Mouse (Mus musculus) monocyte, adult 2 months (primary cell): ENCODE measurements around the gene Pafah1b2.

ENCODE experiments used
- DNase-seq, 2 experiments: peaks; one replicate each; pipeline ENCODE4 v3.0.0; 2022; ENCODE audit warnings: low spot score in 2 of 2, low read depth in 1 of 2

Pafah1b2 gene

GRCm38 (mm10) chr9:45983676-45984408 is 28.6 kb downstream of the Pafah1b2 start:
- no peak for DNase-seq

DNA sequence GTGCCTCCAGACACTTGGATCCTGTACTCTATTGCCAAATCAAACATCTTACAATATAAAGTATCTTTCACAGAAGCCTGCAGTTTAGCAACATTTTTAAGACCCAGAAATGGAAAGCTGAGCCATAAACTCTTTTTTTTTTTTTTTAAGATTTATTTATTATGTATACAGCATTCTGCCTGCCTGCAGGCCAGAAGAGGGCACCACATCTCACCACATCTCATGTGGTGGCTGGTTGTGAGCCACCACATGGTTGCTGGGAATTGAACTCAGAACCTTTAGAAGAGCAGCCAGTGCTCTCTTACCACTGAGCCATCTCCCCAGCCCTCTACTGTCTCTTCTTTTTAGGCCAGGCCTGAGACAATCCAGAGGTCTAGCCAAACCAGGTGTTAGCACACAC is 31.2 kb downstream of the Pafah1b2 start:
- DNase-seq, result no peak

DNA sequence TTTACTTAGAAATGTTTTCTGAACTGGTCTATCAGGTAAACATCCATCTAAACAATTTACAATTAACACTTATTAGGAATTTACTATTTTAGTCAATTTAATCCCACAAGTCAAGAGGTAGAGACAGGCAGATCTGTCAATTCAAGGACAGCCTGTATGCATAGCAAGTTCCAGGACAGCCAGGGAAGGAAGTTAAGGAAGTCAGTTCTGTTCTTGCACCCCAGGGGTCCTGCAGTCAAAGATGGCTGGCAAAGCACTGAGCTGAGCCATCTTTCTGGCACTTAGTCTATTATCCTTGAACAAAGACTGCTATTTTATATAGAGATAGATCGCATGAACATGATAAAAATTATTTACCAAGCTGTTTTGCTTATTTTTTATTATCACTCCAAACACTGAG is 31.9 kb downstream of the Pafah1b2 start:
- no peak for DNase-seq

GRCm38 (mm10) chr9:45979778-45980177 is 32.7 kb downstream of the Pafah1b2 start:
- DNase-seq, result no peak

DNA sequence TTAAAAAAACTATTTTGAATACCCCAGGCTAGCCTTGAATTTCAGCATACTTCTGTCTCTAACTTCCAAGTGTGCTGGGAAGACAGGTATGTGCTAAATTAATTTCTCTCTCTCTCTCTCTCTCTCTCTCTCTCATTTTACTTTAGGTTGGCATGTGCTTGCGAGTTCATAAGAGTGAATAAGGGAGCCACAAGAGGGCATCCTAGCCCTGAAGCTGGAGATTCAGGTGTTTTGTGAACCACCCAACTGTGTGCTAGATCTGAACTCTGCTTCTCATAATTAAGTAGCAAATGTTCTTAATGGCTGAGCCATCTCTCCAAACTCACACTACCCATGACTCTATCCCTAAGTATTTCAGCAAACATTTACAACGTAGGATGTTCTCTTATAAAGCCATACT is 35.6 kb downstream of the Pafah1b2 start:
- no peak for DNase-seq

GRCm38 (mm10) chr9:45963577-45963976 is 48.9 kb downstream of the Pafah1b2 start:
- DNase-seq, result no peak

- peak in 1 of 2 experiments; percentile 55 for DNase-seq
These were observed 50.6 kb downstream of the Pafah1b2 start for GRCm38 (mm10) chr9:45961855-45962254.

GRCm38 (mm10) chr9:45959661-45960060 is 52.8 kb downstream of the Pafah1b2 start:
- DNase-seq, result peak; percentile 51 to 58

GRCm38 (mm10) chr9:45958851-45959250 is 53.6 kb downstream of the Pafah1b2 start:
- no peak for DNase-seq

DNA sequence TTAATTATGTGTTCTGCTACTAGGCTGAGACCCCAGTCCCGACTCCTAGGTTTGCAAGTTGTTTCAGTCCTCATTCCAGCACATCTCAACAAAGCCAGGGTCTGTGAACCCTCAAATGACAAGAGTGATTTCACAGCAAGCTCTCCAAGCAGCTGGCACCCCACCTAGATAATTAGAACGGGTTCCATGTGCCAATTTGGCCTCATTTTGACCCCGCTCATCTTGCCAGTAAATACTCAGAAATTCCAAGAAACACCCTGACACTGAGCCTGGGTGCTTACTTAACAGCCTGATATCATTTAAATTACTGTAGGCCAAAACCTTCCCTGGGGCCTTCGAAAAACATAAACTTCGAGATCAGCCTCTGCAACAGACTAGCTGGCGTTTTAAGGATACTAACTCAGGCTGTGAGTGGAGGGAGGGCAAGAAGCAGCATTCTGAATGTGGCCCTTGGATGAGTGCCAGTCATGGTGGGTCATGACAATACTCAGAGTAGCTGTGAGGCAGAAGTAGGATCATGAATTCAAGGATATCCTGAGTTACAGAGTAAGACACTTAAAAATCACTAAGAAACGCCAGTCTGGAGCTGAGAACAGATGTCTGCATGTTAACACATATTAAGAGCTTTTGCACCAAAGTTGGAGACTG is 54.3 kb downstream of the Pafah1b2 start:
- no peak for DNase-seq

GRCm38 (mm10) chr9:45955107-45955963 is 57.2 kb downstream of the Pafah1b2 start, which contains the start of gene Sidt2:
Sidt2 (minus strand) TSS chr9:45955258.
- peak in 1 of 2 experiments; percentile 74 for DNase-seq

DNA sequence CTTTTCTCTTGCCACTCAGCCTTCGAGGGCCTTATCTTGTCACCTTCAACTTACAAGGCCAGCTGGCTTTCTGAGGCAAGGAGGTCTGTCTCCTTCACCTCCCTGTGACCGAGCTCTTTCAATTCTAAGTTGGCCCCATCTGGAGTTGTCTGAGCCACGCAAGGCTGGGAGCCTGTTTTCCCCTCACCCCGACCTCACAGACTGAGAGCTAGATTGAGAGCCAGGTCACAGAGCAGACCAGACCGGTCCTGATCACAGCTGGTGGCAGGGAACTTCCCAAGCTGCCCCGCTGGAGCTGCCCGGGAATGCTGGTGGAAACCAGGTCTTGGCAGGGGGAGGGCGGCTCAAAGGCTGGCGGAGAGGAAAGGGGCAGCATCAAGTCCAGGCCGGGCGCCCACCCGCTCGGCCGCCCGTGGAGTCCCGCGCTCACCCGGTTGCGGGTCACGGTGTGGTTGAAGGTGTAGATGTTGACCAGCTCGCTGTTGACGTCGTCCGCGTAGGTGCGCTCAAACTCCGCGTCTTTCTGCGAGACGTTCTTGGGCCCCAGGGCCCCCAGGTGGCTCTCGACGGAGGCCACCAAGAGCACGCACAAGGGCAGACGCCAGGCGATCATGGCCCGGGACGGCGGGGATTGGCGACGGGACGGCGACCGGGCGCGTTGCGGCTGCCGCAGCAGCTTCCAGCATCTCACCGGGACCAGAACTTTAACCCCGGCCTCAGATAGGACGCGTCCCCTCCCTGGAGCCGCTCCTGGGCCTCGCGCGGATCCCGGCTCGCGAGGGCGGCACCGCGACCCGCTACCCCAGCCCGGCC is 58.0 kb downstream of the Pafah1b2 start:
- DNase-seq, result peak in 1 of 2 experiments; percentile 26

DNA sequence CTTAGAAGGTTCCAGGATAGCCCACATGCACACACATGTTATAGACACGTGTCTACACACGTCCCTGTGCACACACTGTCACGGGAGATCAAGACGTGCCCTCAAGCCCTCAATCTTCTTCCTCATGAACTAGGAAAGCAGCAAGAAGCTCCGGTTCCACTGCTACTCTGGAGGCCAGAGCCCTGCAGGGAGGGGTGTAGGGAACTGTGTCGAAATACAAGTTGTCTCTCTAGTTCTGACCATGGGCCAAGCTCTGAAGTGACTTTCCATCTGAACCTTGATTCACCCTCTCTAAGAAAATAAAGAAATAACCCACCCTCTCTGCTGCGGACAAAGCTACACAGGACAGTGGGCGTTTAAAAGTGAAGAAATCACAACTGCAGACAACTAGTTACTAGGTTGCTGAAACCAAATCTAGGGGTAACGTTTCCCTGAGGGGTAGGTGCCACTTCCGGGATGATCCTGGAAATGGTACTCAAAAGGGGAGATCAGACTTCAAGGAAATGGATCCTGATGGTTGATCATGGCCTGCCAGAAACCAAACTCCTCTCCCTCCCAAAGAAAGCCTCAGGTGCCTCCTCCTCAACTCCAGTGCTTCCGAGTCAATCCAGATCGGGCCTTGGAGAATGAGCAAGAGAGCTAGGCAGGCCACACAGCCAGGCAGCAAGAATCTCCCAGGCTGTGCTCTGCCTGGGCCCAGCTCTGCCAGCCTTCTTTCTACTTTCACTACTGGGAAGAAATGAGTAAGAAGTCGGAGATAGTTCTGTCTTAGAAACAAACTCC is 58.8 kb downstream of the Pafah1b2 start:
- no peak for DNase-seq

- DNase-seq, result no peak
These were observed 59.6 kb downstream of the Pafah1b2 start for GRCm38 (mm10) chr9:45952890-45953289.

DNA sequence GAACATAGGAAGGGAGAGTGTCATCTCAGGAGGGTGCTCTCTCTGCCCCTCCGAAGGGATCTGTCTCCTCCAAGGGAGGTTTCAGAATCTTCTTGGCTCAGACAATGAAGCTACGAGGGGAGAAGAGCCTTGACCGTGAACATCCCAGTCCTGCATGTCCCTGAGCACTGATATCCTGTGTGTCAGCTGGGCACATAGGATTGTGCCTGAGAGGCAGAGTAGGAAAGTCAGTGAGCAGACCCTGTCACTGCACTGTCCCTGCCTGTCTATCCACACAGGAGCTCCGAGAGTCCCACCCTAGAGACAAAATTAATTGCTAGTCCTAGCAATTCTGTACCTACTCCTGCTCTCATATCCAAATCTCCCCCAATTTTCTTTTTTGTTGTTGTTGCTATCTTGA is 60.4 kb downstream of the Pafah1b2 start:
- DNase-seq, result no peak

- DNase-seq, result no peak
These were observed 65.7 kb downstream of the Pafah1b2 start for GRCm38 (mm10) chr9:45946872-45947183.

DNA sequence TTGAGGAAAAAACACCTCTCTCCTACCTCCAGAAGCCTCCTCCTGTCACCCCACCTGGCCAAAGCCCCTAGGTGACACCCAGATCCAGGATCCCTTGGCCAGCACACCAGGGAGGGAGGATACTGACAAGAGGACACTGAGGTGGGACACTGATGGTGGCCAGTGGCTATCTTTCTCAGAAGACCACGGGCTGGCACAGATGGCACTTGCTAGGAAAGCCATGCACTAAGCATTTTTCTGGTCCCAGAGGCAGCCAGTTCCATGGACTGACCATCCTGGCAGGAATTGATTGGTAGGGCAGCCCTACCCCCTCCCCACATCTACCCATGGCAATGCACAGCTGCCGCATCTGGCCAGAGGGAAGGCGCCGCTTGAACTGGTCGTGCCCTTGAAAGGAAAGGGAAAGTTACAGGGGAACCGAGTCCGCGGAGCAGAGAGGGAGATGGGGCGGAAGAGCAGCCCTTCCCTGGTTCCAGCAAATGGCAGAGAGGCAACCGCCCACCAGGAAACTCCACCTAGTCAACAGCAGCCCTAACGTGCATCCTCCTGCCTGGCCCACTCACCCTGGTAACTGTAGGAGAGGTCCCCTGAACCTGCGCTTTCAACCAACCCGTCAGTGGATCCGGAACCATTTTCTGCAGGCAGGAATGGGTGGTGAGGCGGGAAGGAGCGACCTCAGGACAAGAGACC is 66.2 kb downstream of the Pafah1b2 start:
- DNase-seq, result no peak

DNA sequence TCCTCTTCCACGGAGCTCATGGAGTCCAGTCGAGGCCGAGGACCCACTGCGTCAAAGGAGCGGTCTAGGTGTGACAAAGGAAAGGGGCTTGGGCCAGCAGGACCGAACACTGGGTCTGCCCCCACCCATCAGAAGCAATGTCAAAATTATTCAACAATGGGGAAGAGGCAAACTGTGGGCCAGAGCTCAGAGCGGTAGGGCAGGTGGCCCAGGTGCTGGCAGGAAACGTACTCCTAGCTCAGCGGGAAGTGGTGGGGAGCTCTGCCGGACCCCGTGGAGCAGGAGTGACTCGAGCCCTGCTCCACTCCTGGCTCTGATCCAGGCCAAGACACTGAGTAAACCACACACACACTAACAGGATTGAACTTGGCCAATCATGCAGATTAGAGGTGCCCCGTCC is 66.8 kb downstream of the Pafah1b2 start:
- no peak for DNase-seq

DNA sequence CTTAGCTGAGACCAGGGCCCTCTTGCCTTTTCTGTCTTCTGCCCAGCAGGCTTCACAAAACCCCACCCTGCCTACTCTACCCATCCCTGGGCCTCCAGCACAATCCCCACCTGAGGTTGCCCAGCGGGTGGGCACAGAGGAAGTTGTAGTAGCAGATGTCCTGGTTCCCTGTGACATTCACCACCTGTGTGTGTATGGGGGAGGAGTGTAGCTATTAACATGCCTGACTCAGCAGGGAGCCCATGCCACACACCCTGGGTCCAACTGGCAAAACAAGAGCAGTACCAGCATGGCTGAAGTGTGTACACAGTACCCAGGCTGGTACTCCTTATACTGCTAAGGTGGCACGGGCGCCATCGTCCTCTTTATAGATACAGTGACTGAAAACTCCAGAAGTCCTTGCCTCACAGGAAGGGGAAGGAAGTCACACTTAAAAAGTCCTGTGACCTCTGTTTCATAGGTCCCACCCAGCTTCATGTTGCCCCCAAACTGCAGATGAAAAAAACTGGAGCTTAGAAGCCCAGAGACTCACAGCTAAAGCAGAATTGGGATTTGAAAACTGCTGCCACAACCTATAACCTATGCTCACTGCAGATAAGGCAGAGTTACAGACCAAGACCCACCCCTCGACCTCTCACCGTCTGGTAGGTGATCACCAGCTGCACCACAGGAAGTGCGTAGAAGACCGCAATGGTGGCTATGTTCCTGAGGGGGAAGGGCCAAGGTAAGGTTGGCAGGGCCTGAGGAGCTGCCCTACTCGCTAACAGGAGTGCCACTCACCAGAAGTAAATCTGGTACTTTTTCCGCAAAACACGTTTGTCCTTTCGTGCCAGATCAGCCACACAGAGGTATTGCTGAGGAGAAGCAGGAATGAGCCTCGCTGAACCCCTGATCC is 67.7 kb downstream of the Pafah1b2 start:
- DNase-seq, result peak in 1 of 2 experiments; percentile 32
